Mouse (Mus musculus): ENCODE measurements around the gene Spag7. TPM values are rescaled to one million over a fixed set of nuclear protein-coding genes. Genes with fewer than 3 reads are reported as not detected.
A peak's percentile ranks its signal among the peaks of the same experiment; 100 is the strongest.

Gene Spag7
- polyA plus RNA-seq, 1 experiment from 2014 or later, result 156 TPM

- Histone ChIP-seq H3K4me2 (ENCODE audit: low read depth, severe bottlenecking) (peak overlapping the region; percentile 58), H3K36me3 (ENCODE audit: control insufficient read depth, insufficient read depth, low read length) (peaks cover 27% of the 10 kb centered on the region), H3K27me3 (ENCODE audit: control insufficient read depth, insufficient read depth, low read length) (no peaks in the 10 kb centered on the region), H3K9me3 (ENCODE audit: control insufficient read depth, low read length) (no peaks in the 10 kb centered on the region), H3K9ac (ENCODE audit: low read length) (peak overlapping the region; percentile 83), H3K27ac (replicated peaks; ENCODE audit: low read depth, low read length) (peak overlapping the region; percentile 86), H3K4me3 (ENCODE audit: low read depth, low read length) (peak overlapping the region; percentile 58), H3K4me1 (ENCODE audit: control insufficient read depth, insufficient read depth, low read length) (peaks cover 22% of the 10 kb centered on the region)
- 22% methylated on average over 3 of the region's 3 CpGs for WGBS
- DNase-seq (ENCODE audit: low spot score), result no peak
- ATAC-seq (ENCODE audit: insufficient number of reproducible peaks, low FRiP score, low TSS enrichment, low read depth), result no peak
Measured at GRCm38 (mm10) chr11:70646259-70646555, 23.0 kb downstream of the Spag7 start.

GRCm38 (mm10) chr11:70645461-70646258 lies 23.6 kb downstream of the Spag7 start:
- Histone ChIP-seq H3K9ac (ENCODE audit: low read length) (peak overlapping the region; percentile 83), H3K4me3 (ENCODE audit: low read depth, low read length) (peak overlapping the region; percentile 58), H3K9me3 (ENCODE audit: control insufficient read depth, low read length) (no peaks in the 10 kb centered on the region), H3K4me1 (ENCODE audit: control insufficient read depth, insufficient read depth, low read length) (peaks cover 18% of the 10 kb centered on the region), H3K36me3 (ENCODE audit: control insufficient read depth, insufficient read depth, low read length) (peaks cover 22% of the 10 kb centered on the region), H3K4me2 (ENCODE audit: low read depth, severe bottlenecking) (peak overlapping the region; percentile 58), H3K27me3 (ENCODE audit: control insufficient read depth, insufficient read depth, low read length) (no peaks in the 10 kb centered on the region), H3K27ac (replicated peaks; ENCODE audit: low read depth, low read length) (no peak overlapping the region)
- ATAC-seq (ENCODE audit: insufficient number of reproducible peaks, low FRiP score, low TSS enrichment, low read depth), result no peak
- DNase-seq (ENCODE audit: low spot score), result no peak
- WGBS, result 93% methylated on average over 12 of the region's 12 CpGs

- Histone ChIP-seq H3K4me3 (ENCODE audit: low read depth, low read length) (no peak overlapping the region), H3K27me3 (ENCODE audit: control insufficient read depth, insufficient read depth, low read length) (no peaks in the 10 kb centered on the region), H3K4me2 (ENCODE audit: low read depth, severe bottlenecking) (no peak overlapping the region), H3K27ac (replicated peaks; ENCODE audit: low read depth, low read length) (no peak overlapping the region), H3K36me3 (ENCODE audit: control insufficient read depth, insufficient read depth, low read length) (peaks cover 20% of the 10 kb centered on the region), H3K4me1 (ENCODE audit: control insufficient read depth, insufficient read depth, low read length) (peaks cover 18% of the 10 kb centered on the region), H3K9ac (ENCODE audit: low read length) (no peak overlapping the region), H3K9me3 (ENCODE audit: control insufficient read depth, low read length) (no peaks in the 10 kb centered on the region)
- ATAC-seq (ENCODE audit: insufficient number of reproducible peaks, low FRiP score, low TSS enrichment, low read depth) (no peak), DNase-seq (ENCODE audit: low spot score) (no peak)
- WGBS, result 97% methylated on average over 8 of the region's 8 CpGs
Measured at GRCm38 (mm10) chr11:70644564-70645103, 24.6 kb downstream of the Spag7 start.

GRCm38 (mm10) chr11:70643051-70643450 lies 26.2 kb downstream of the Spag7 start:
- ATAC-seq (ENCODE audit: insufficient number of reproducible peaks, low FRiP score, low TSS enrichment, low read depth) (no peak), DNase-seq (ENCODE audit: low spot score) (no peak)
- H3K4me3 ChIP-seq (ENCODE audit: low read depth, low read length), result no peak overlapping the region

GRCm38 (mm10) chr11:70641241-70641640 lies 28.0 kb downstream of the Spag7 start:
- ATAC-seq (ENCODE audit: insufficient number of reproducible peaks, low FRiP score, low TSS enrichment, low read depth), result no peak
- H3K4me2 ChIP-seq (ENCODE audit: low read depth, severe bottlenecking), result no peak overlapping the region
- no peaks in the 10 kb centered on the region for H3K27me3 ChIP-seq (ENCODE audit: control insufficient read depth, insufficient read depth, low read length)
- no peak overlapping the region for H3K4me3 ChIP-seq (ENCODE audit: low read depth, low read length)
- DNase-seq (ENCODE audit: low spot score), result no peak
- H3K36me3 ChIP-seq (ENCODE audit: control insufficient read depth, insufficient read depth, low read length), result peaks cover 10% of the 10 kb centered on the region
- no peak overlapping the region for H3K27ac ChIP-seq (replicated peaks; ENCODE audit: low read depth, low read length)
- H3K9me3 ChIP-seq (ENCODE audit: control insufficient read depth, low read length), result no peaks in the 10 kb centered on the region
- WGBS, result 82% methylated on average over 7 of the region's 7 CpGs
- peaks cover 6% of the 10 kb centered on the region for H3K4me1 ChIP-seq (ENCODE audit: control insufficient read depth, insufficient read depth, low read length)
- H3K9ac ChIP-seq (ENCODE audit: low read length), result no peak overlapping the region

More at GRCm38 (mm10) chr11:70643051-70643450, 26.2 kb downstream of the Spag7 start:
- Histone ChIP-seq H3K9me3 (ENCODE audit: control insufficient read depth, low read length) (no peaks in the 10 kb centered on the region), H3K9ac (ENCODE audit: low read length) (no peak overlapping the region), H3K4me2 (ENCODE audit: low read depth, severe bottlenecking) (no peak overlapping the region), H3K27ac (replicated peaks; ENCODE audit: low read depth, low read length) (no peak overlapping the region), H3K27me3 (ENCODE audit: control insufficient read depth, insufficient read depth, low read length) (no peaks in the 10 kb centered on the region), H3K4me1 (ENCODE audit: control insufficient read depth, insufficient read depth, low read length) (peaks cover 8% of the 10 kb centered on the region), H3K36me3 (ENCODE audit: control insufficient read depth, insufficient read depth, low read length) (peaks cover 10% of the 10 kb centered on the region)
- 95% methylated on average over 6 of the region's 6 CpGs for WGBS

GRCm38 (mm10) chr11:70639976-70640375 lies 29.2 kb downstream of the Spag7 start:
- H3K9me3 ChIP-seq (ENCODE audit: control insufficient read depth, low read length), result no peaks in the 10 kb centered on the region
- no peak overlapping the region for H3K27ac ChIP-seq (replicated peaks; ENCODE audit: low read depth, low read length)
- no peak for ATAC-seq (ENCODE audit: insufficient number of reproducible peaks, low FRiP score, low TSS enrichment, low read depth)
- H3K9ac ChIP-seq (ENCODE audit: low read length), result no peak overlapping the region
- H3K4me2 ChIP-seq (ENCODE audit: low read depth, severe bottlenecking), result no peak overlapping the region
- H3K36me3 ChIP-seq (ENCODE audit: control insufficient read depth, insufficient read depth, low read length), result peaks cover 9% of the 10 kb centered on the region
- no peak overlapping the region for H3K4me3 ChIP-seq (ENCODE audit: low read depth, low read length)
- H3K27me3 ChIP-seq (ENCODE audit: control insufficient read depth, insufficient read depth, low read length), result no peaks in the 10 kb centered on the region
- H3K4me1 ChIP-seq (ENCODE audit: control insufficient read depth, insufficient read depth, low read length), result no peaks in the 10 kb centered on the region
- 90% methylated on average over 8 of the region's 8 CpGs for WGBS
- no peak for DNase-seq (ENCODE audit: low spot score)

GRCm38 (mm10) chr11:70638714-70639278 lies 30.4 kb downstream of the Spag7 start, which contains the start of gene Gp1ba:
Gene Gp1ba (plus strand): TSS chr11:70639122.
- DNase-seq (ENCODE audit: low spot score), result no peak
- Histone ChIP-seq H3K4me1 (ENCODE audit: control insufficient read depth, insufficient read depth, low read length) (no peaks in the 10 kb centered on the region), H3K9me3 (ENCODE audit: control insufficient read depth, low read length) (no peaks in the 10 kb centered on the region), H3K36me3 (ENCODE audit: control insufficient read depth, insufficient read depth, low read length) (no peaks in the 10 kb centered on the region), H3K4me3 (ENCODE audit: low read depth, low read length) (no peak within 1 kb of the TSS), H3K27me3 (ENCODE audit: control insufficient read depth, insufficient read depth, low read length) (no peaks in the 10 kb centered on the region), H3K4me2 (ENCODE audit: low read depth, severe bottlenecking) (no peak within 1 kb of the TSS), H3K27ac (replicated peaks; ENCODE audit: low read depth, low read length) (no peak within 1 kb of the TSS), H3K9ac (ENCODE audit: low read length) (no peak within 1 kb of the TSS)
- no peak for ATAC-seq (ENCODE audit: insufficient number of reproducible peaks, low FRiP score, low TSS enrichment, low read depth)
- WGBS, result 47% methylated on average over 5 of the region's 5 CpGs

GRCm38 (mm10) chr11:70638293-70638692 lies 30.9 kb downstream of the Spag7 start:
- no peak for ATAC-seq (ENCODE audit: insufficient number of reproducible peaks, low FRiP score, low TSS enrichment, low read depth)
- 89% methylated on average over 1 of the region's 1 CpGs for WGBS
- H3K4me3 ChIP-seq (ENCODE audit: low read depth, low read length), result no peak overlapping the region
- no peak for DNase-seq (ENCODE audit: low spot score)
- no peak overlapping the region for H3K27ac ChIP-seq (replicated peaks; ENCODE audit: low read depth, low read length)
- H3K9me3 ChIP-seq (ENCODE audit: control insufficient read depth, low read length), result no peaks in the 10 kb centered on the region
- no peaks in the 10 kb centered on the region for H3K36me3 ChIP-seq (ENCODE audit: control insufficient read depth, insufficient read depth, low read length)
- H3K27me3 ChIP-seq (ENCODE audit: control insufficient read depth, insufficient read depth, low read length), result no peaks in the 10 kb centered on the region
- no peak overlapping the region for H3K9ac ChIP-seq (ENCODE audit: low read length)
- no peak overlapping the region for H3K4me2 ChIP-seq (ENCODE audit: low read depth, severe bottlenecking)
- no peaks in the 10 kb centered on the region for H3K4me1 ChIP-seq (ENCODE audit: control insufficient read depth, insufficient read depth, low read length)

All from limb, embryonic 11.5 days (tissue).